Mouse (Mus musculus): ENCODE measurements around the gene Metap2. TPM values are rescaled to one million over a fixed set of nuclear protein-coding genes. Genes with fewer than 3 reads are reported as not detected.

The Metap2 gene
- 162 and 169 TPM in 2 replicates for polyA plus RNA-seq (2015; fragmentation: Nextera tagmentation; extraction: Ambion mirVana)

- Histone ChIP-seq H3K4me2 (ENCODE audit: low read depth, low read length) (no peak within 1 kb of the TSS), H3K27me3 (replicated peaks; ENCODE audit: control insufficient read depth, insufficient read depth, low read length) (no peaks in the 10 kb centered on the region), H3K9ac (ENCODE audit: low read depth, low read length) (no peak within 1 kb of the TSS), H3K27ac (ENCODE audit: low read length) (no peak within 1 kb of the TSS), H3K36me3 (ENCODE audit: control insufficient read depth, insufficient read depth, low read length) (no peaks in the 10 kb centered on the region), H3K9me3 (ENCODE audit: control insufficient read depth, low read length) (no peaks in the 10 kb centered on the region), H3K4me3 (ENCODE audit: low read length) (no peak within 1 kb of the TSS), H3K4me1 (ENCODE audit: control insufficient read depth, insufficient read depth, low read length) (no peaks in the 10 kb centered on the region)
- WGBS, result 70% methylated on average over 7 of the region's 7 CpGs
- ATAC-seq, result no peak
These were observed at the start of gene Metap2 for GRCm38 (mm10) chr10:93897043-93897646. Gene Metap2 (minus strand): TSS chr10:93897093.

DNA sequence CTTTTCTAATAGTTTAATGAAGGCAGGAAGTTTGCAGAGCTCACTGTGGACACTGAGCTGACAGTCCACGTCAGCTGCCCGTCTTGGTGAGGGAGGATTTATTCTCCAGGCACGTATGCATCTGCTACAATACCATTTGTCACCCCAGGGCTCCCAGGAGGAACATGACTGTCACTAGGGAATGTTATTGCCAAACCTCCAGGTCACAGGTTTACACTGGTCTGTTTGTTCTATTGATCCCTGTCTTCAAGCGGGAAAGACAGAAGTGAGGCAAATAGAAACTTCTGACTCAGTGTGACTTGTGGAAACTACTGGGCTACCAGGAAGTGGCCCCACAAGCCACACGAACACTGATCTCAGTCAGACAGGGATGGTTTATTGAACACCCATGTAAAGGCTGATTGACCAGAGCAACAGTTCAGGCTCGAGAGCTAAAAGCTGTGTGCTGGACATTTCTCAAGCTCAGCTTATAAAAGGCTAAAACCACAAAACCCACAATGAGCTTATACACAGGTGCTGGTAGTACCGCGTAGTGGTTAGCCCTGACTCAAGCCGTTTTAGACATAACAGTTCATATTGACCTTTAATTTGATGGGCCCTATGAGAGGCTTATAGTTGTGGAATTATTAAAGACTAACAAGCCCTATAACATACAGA is 49.1 kb upstream of the Metap2 start:
- Histone ChIP-seq H3K4me2 (ENCODE audit: low read depth, low read length) (no peak overlapping the region), H3K27ac (ENCODE audit: low read length) (no peak overlapping the region), H3K36me3 (ENCODE audit: control insufficient read depth, insufficient read depth, low read length) (no peaks in the 10 kb centered on the region), H3K4me1 (ENCODE audit: control insufficient read depth, insufficient read depth, low read length) (peaks cover 3% of the 10 kb centered on the region; the same call in 1 of the 2 replicates), H3K9ac (ENCODE audit: low read depth, low read length) (no peak overlapping the region), H3K27me3 (replicated peaks; ENCODE audit: control insufficient read depth, insufficient read depth, low read length) (no peaks in the 10 kb centered on the region), H3K9me3 (ENCODE audit: control insufficient read depth, low read length) (no peaks in the 10 kb centered on the region), H3K4me3 (ENCODE audit: low read length) (no peak overlapping the region)
- 0 out of 2 replicates have a peak, but pooled peaks have one; percentile 42 for ATAC-seq
- WGBS, result 50% methylated on average over 9 of the region's 9 CpGs

GRCm38 (mm10) chr10:93945364-93945763 is 48.5 kb upstream of the Metap2 start:
- Histone ChIP-seq H3K27ac (ENCODE audit: low read length) (no peak overlapping the region), H3K27me3 (replicated peaks; ENCODE audit: control insufficient read depth, insufficient read depth, low read length) (no peaks in the 10 kb centered on the region), H3K36me3 (ENCODE audit: control insufficient read depth, insufficient read depth, low read length) (no peaks in the 10 kb centered on the region), H3K9me3 (ENCODE audit: control insufficient read depth, low read length) (no peaks in the 10 kb centered on the region), H3K4me3 (ENCODE audit: low read length) (no peak overlapping the region), H3K4me2 (ENCODE audit: low read depth, low read length) (no peak overlapping the region), H3K4me1 (ENCODE audit: control insufficient read depth, insufficient read depth, low read length) (peaks cover 3% of the 10 kb centered on the region; the same call in 1 of the 2 replicates), H3K9ac (ENCODE audit: low read depth, low read length) (no peak overlapping the region)
- 16% methylated on average over 4 of the region's 4 CpGs for WGBS
- peak; percentile 28; the same call in 1 of the 2 replicates for ATAC-seq

DNA sequence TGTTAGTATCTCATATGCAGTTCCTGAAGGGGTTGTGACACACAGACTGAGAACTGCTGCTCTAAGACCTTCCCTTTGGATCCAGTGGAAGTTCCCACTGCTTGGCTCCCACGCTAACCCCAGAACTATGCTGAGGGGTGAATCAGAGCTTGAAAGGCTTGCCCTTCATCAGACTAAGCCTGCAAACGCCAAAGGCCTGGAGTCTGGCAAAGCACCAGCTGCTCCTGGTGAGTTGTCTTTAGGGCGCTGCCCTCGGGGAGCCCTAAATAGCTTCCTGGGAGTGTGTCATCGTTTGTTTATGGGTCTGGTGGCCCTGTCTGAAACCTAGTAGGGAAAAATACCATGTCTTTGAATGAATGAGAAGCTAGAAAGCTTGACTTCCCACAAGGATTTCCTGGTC is 47.3 kb upstream of the Metap2 start:
- 41% methylated on average over 5 of the region's 5 CpGs for WGBS
- Histone ChIP-seq H3K27me3 (replicated peaks; ENCODE audit: control insufficient read depth, insufficient read depth, low read length) (no peaks in the 10 kb centered on the region), H3K4me1 (ENCODE audit: control insufficient read depth, insufficient read depth, low read length) (peaks cover 3% of the 10 kb centered on the region; the same call in 1 of the 2 replicates), H3K9me3 (ENCODE audit: control insufficient read depth, low read length) (no peaks in the 10 kb centered on the region), H3K27ac (ENCODE audit: low read length) (no peak overlapping the region), H3K4me3 (ENCODE audit: low read length) (no peak overlapping the region), H3K36me3 (ENCODE audit: control insufficient read depth, insufficient read depth, low read length) (no peaks in the 10 kb centered on the region), H3K4me2 (ENCODE audit: low read depth, low read length) (no peak overlapping the region), H3K9ac (ENCODE audit: low read depth, low read length) (no peak overlapping the region)
- ATAC-seq, result no peak

DNA sequence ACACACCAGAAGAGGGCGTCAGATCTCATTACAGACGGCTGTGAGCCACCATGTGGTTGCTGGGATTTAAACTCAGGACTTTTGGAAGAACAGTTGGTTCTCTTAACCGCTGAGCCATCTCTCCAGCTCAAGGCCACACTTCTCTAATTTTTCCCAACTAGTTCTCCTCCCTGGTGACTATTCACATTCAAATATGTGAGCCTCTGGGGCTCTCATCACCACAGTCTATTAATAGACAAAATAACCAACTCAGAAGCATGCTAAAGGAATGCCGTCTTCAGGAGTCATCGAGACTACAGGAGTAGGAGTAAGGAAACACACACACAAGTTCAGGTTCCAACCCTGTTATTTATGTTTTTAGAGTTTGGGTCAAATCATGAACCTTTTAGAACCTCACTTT is 43.4 kb upstream of the Metap2 start:
- H3K9me3 ChIP-seq (ENCODE audit: control insufficient read depth, low read length), result no peaks in the 10 kb centered on the region
- peaks cover 3% of the 10 kb centered on the region; the same call in 1 of the 2 replicates for H3K4me1 ChIP-seq (ENCODE audit: control insufficient read depth, insufficient read depth, low read length)
- H3K27me3 ChIP-seq (replicated peaks; ENCODE audit: control insufficient read depth, insufficient read depth, low read length), result no peaks in the 10 kb centered on the region
- H3K4me3 ChIP-seq (ENCODE audit: low read length), result no peak overlapping the region
- H3K36me3 ChIP-seq (ENCODE audit: control insufficient read depth, insufficient read depth, low read length), result no peaks in the 10 kb centered on the region
- H3K27ac ChIP-seq (ENCODE audit: low read length), result no peak overlapping the region
- 81% methylated on average over 5 of the region's 5 CpGs for WGBS
- H3K4me2 ChIP-seq (ENCODE audit: low read depth, low read length), result no peak overlapping the region
- no peak overlapping the region for H3K9ac ChIP-seq (ENCODE audit: low read depth, low read length)
- ATAC-seq, result no peak

DNA sequence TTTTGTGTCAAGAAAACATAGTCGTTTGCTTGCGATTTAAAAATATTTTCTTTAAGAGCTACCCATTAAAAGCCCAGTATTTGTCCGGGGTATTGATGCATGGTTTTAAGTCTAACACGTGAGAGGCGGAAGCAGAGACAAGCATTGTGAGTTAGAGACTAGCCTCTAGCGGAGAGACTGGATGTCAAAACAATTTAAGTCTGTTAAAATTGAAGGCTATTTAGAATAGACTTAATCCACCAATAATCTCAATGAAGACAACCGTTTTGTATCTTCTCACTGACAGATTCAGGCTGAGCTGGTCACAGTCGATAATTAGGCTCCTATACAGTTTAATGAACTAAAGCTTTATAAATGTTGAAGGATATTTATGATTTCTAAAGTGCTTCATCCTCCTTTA is 42.8 kb upstream of the Metap2 start:
- no peak for ATAC-seq
- WGBS, result 83% methylated on average over 8 of the region's 8 CpGs

DNA sequence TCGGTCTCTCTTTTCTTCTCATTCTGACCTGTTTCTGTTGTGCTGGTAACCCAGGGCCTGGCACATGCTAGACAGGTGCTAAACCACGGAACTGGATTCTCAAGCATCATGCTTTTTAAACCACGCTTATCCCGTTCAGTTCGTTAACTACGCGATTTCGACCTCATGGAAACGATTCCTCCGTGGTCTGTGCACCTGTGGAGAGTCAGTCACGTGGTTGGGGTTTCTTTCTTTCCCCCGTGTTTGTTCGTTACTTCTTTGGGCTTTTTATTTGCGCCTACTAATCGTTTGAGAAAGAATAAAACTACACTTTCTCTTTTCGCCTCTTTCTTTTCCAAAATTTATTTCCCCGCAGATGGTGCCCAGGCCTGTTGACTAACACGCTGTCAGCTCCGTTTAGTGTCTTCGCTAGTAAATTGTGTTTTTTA is 42.0 kb upstream of the Metap2 start:
- Histone ChIP-seq H3K4me3 (ENCODE audit: low read length) (no peak overlapping the region), H3K9me3 (ENCODE audit: control insufficient read depth, low read length) (no peaks in the 10 kb centered on the region), H3K27ac (ENCODE audit: low read length) (no peak overlapping the region), H3K36me3 (ENCODE audit: control insufficient read depth, insufficient read depth, low read length) (no peaks in the 10 kb centered on the region), H3K4me2 (ENCODE audit: low read depth, low read length) (no peak overlapping the region), H3K27me3 (replicated peaks; ENCODE audit: control insufficient read depth, insufficient read depth, low read length) (no peaks in the 10 kb centered on the region), H3K9ac (ENCODE audit: low read depth, low read length) (no peak overlapping the region), H3K4me1 (ENCODE audit: control insufficient read depth, insufficient read depth, low read length) (no peaks in the 10 kb centered on the region)
- whole genome bisulfite sequencing, result 91% methylated on average over 20 of the region's 20 CpGs
- no peak for ATAC-seq

More for the DNA sequence above, 42.8 kb upstream of the Metap2 start:
- Histone ChIP-seq H3K27ac (ENCODE audit: low read length) (no peak overlapping the region), H3K4me1 (ENCODE audit: control insufficient read depth, insufficient read depth, low read length) (no peaks in the 10 kb centered on the region), H3K9ac (ENCODE audit: low read depth, low read length) (no peak overlapping the region), H3K4me3 (ENCODE audit: low read length) (no peak overlapping the region), H3K36me3 (ENCODE audit: control insufficient read depth, insufficient read depth, low read length) (no peaks in the 10 kb centered on the region), H3K27me3 (replicated peaks; ENCODE audit: control insufficient read depth, insufficient read depth, low read length) (no peaks in the 10 kb centered on the region), H3K9me3 (ENCODE audit: control insufficient read depth, low read length) (no peaks in the 10 kb centered on the region), H3K4me2 (ENCODE audit: low read depth, low read length) (no peak overlapping the region)

GRCm38 (mm10) chr10:93933980-93934379 is 37.1 kb upstream of the Metap2 start:
- Histone ChIP-seq H3K27me3 (replicated peaks; ENCODE audit: control insufficient read depth, insufficient read depth, low read length) (no peaks in the 10 kb centered on the region), H3K9ac (ENCODE audit: low read depth, low read length) (no peak overlapping the region), H3K27ac (ENCODE audit: low read length) (no peak overlapping the region), H3K9me3 (ENCODE audit: control insufficient read depth, low read length) (no peaks in the 10 kb centered on the region), H3K36me3 (ENCODE audit: control insufficient read depth, insufficient read depth, low read length) (no peaks in the 10 kb centered on the region), H3K4me3 (ENCODE audit: low read length) (no peak overlapping the region), H3K4me2 (ENCODE audit: low read depth, low read length) (no peak overlapping the region), H3K4me1 (ENCODE audit: control insufficient read depth, insufficient read depth, low read length) (no peaks in the 10 kb centered on the region)
- ATAC-seq, result 0 out of 2 replicates have a peak, but pooled peaks have one; percentile 71
- WGBS, result 37% methylated on average over 9 of the region's 9 CpGs

- WGBS, result 67% methylated on average over 5 of the region's 5 CpGs
- no peak for ATAC-seq
- no peaks in the 10 kb centered on the region for H3K27me3 ChIP-seq (replicated peaks; ENCODE audit: control insufficient read depth, insufficient read depth, low read length)
These were observed 36.0 kb upstream of the Metap2 start for GRCm38 (mm10) chr10:93932861-93933260.

More at GRCm38 (mm10) chr10:93932861-93933260, 36.0 kb upstream of the Metap2 start:
- Histone ChIP-seq H3K9ac (ENCODE audit: low read depth, low read length) (no peak overlapping the region), H3K9me3 (ENCODE audit: control insufficient read depth, low read length) (no peaks in the 10 kb centered on the region), H3K4me3 (ENCODE audit: low read length) (no peak overlapping the region), H3K27ac (ENCODE audit: low read length) (no peak overlapping the region), H3K4me1 (ENCODE audit: control insufficient read depth, insufficient read depth, low read length) (no peaks in the 10 kb centered on the region), H3K4me2 (ENCODE audit: low read depth, low read length) (no peak overlapping the region), H3K36me3 (ENCODE audit: control insufficient read depth, insufficient read depth, low read length) (no peaks in the 10 kb centered on the region)

All from intestine, embryonic 16.5 days (tissue).